Mouse (Mus musculus) CH12.LX (cell line): ENCODE data around the gene Astn2. TPM values are rescaled to one million over a fixed set of nuclear protein-coding genes. Genes with fewer than 3 reads are reported as not detected.

Experiments used
- DNase-seq: peaks from one replicate; pipeline ENCODE4 v3.0.0-alpha.2; 2013; ENCODE audit errors: extremely low read depth
- H3K27ac ChIP-seq: 2 replicates; pipeline ENCODE4 v1.5.1; 2012; ENCODE audit warnings: low read depth, mild to moderate bottlenecking, control low read depth, moderate library complexity; ENCODE audit not compliant: insufficient read depth
- H3K27me3 ChIP-seq: replicated peaks from 2 replicates; pipeline ENCODE3; 2012; ENCODE audit warnings: inconsistent platforms
- H3K36me3 ChIP-seq, 2 experiments: replicated peaks in 1 of 2; 2 replicates each; pipeline versions ENCODE3 to v1.6.1; 2012; ENCODE audit warnings: inconsistent platforms in 1 of 2, low read length in 1 of 2, mild to moderate bottlenecking in 1 of 2, mixed read lengths in 1 of 2, moderate library complexity in 1 of 2; ENCODE audit not compliant: control insufficient read depth in 1 of 2, insufficient read depth in 1 of 2
- H3K4me1 ChIP-seq, 2 experiments: 2 replicates each; pipeline ENCODE4 v1.6.1; 2012; ENCODE audit warnings: inconsistent platforms in 1 of 2, moderate library complexity in 1 of 2; ENCODE audit not compliant: insufficient read depth in 2 of 2, control insufficient read depth in 1 of 2
- H3K4me2 ChIP-seq: 2 replicates; pipeline ENCODE4 v1.6.1; 2012; ENCODE audit warnings: low read depth, mild to moderate bottlenecking, control low read depth; ENCODE audit not compliant: poor library complexity, insufficient read depth, severe bottlenecking
- H3K4me3 ChIP-seq, 3 experiments: fragments of 150-350 bp in 1 of 3; sonication (generic) in 1 of 3; replicated peaks in 1 of 3; 2 replicates each; pipeline versions ENCODE3 to v1.5.1; 2011 to 2012; ENCODE audit warnings: low read depth in 2 of 3, low read length in 2 of 3, mild to moderate bottlenecking in 2 of 3, moderate library complexity in 2 of 3, control low read depth in 1 of 3, improper control_type of control experiment in 1 of 3, inconsistent platforms in 1 of 3, mixed read lengths in 1 of 3; ENCODE audit not compliant: poor library complexity in 1 of 3
- H3K79me2 ChIP-seq: replicated peaks from 2 replicates; pipeline ENCODE4 v1.6.1; 2012; ENCODE audit warnings: mild to moderate bottlenecking, moderate library complexity; ENCODE audit not compliant: control insufficient read depth, poor library complexity, insufficient read depth, severe bottlenecking; ENCODE audit errors: extremely low read depth
- H3K9ac ChIP-seq: 2 replicates; pipeline ENCODE4 v1.6.1; 2012; ENCODE audit warnings: low read depth, mild to moderate bottlenecking, control low read depth, moderate library complexity; ENCODE audit not compliant: insufficient read depth
- H3K9me3 ChIP-seq: replicated peaks from 2 replicates; pipeline ENCODE3; 2012; ENCODE audit warnings: low read length, inconsistent platforms, mixed read lengths
- CTCF ChIP-seq, 2 experiments: IDR thresholded peaks in 1 of 2; conservative IDR thresholded peaks in 1 of 2; 2 replicates each; pipeline ENCODE4 v1.5.1; 2011 to 2012; ENCODE audit warnings: low read depth in 2 of 2, low read length in 2 of 2, improper control_type of control experiment in 1 of 2, inconsistent platforms in 1 of 2, mild to moderate bottlenecking in 1 of 2, moderate library complexity in 1 of 2
- E2F4 ChIP-seq: IDR thresholded peaks from 2 replicates; pipeline ENCODE4 v1.6.1; 2011; ENCODE audit warnings: low read depth, low read length, improper control_type of control experiment; ENCODE audit not compliant: insufficient replicate concordance
- EP300 ChIP-seq: IDR thresholded peaks from 2 replicates; pipeline ENCODE4 v1.6.1; 2011; ENCODE audit warnings: low read length, improper control_type of control experiment
- ETS1 ChIP-seq: conservative IDR thresholded peaks from 2 replicates; pipeline ENCODE4 v1.6.1; 2012; ENCODE audit warnings: low read depth, mild to moderate bottlenecking, inconsistent platforms, low read length, improper control_type of control experiment, moderate library complexity
- GABPA ChIP-seq: IDR thresholded peaks from 2 replicates; pipeline ENCODE4 v1.6.1; 2012; ENCODE audit warnings: low read depth, low read length, improper control_type of control experiment, inconsistent platforms; ENCODE audit not compliant: insufficient replicate concordance
- HCFC1 ChIP-seq: IDR thresholded peaks from 2 replicates; pipeline ENCODE4 v1.6.1; 2012; ENCODE audit warnings: low read depth, mild to moderate bottlenecking, inconsistent platforms, low read length, improper control_type of control experiment
- MAFK ChIP-seq: IDR thresholded peaks from 2 replicates; pipeline ENCODE4 v1.6.1; 2011; ENCODE audit warnings: low read length, improper control_type of control experiment; ENCODE audit not compliant: insufficient replicate concordance
- MAX ChIP-seq: IDR thresholded peaks from 2 replicates; pipeline ENCODE4 v1.6.1; 2011; ENCODE audit warnings: low read length, improper control_type of control experiment
- MAZ ChIP-seq: IDR thresholded peaks from 2 replicates; pipeline ENCODE4 v1.6.1; 2012; ENCODE audit warnings: low read depth, mild to moderate bottlenecking, inconsistent platforms, low read length, improper control_type of control experiment, moderate library complexity
- MXI1 ChIP-seq: IDR thresholded peaks from 2 replicates; pipeline ENCODE4 v1.6.1; 2011; ENCODE audit warnings: mild to moderate bottlenecking, low read depth, low read length, improper control_type of control experiment
- MYC ChIP-seq: IDR thresholded peaks from 2 replicates; pipeline ENCODE4 v1.6.1; 2011; ENCODE audit warnings: low read depth, mild to moderate bottlenecking, improper control_type of control experiment, low read length
- NELFE ChIP-seq: IDR thresholded peaks from 2 replicates; pipeline ENCODE4 v1.6.1; 2011; ENCODE audit warnings: low read depth, low read length, improper control_type of control experiment
- NRF1 ChIP-seq: IDR thresholded peaks from 2 replicates; pipeline ENCODE4 v1.6.1; 2014; ENCODE audit warnings: low read depth, mild to moderate bottlenecking, inconsistent platforms, low read length, improper control_type of control experiment, moderate library complexity
- PAX5 ChIP-seq: IDR thresholded peaks from 2 replicates; pipeline ENCODE4 v1.6.1; 2012; ENCODE audit warnings: low read length, inconsistent platforms, mixed read lengths
- POLR2AphosphoS2 ChIP-seq: IDR thresholded peaks from 2 replicates; pipeline ENCODE4 v1.6.1; 2011; ENCODE audit warnings: low read depth, low read length, improper control_type of control experiment
- SMC3 ChIP-seq: IDR thresholded peaks from 2 replicates; pipeline ENCODE4 v1.6.1; 2011; ENCODE audit warnings: low read depth, low read length, improper control_type of control experiment
- TBP ChIP-seq: conservative IDR thresholded peaks from 2 replicates; pipeline ENCODE4 v1.6.1; 2011; ENCODE audit warnings: low read depth, low read length, improper control_type of control experiment
- TCF12 ChIP-seq: IDR thresholded peaks from 2 replicates; pipeline ENCODE4 v1.6.1; 2014; ENCODE audit warnings: low read depth, mild to moderate bottlenecking, inconsistent platforms, low read length, improper control_type of control experiment
- UBTF ChIP-seq: IDR thresholded peaks from 2 replicates; pipeline ENCODE4 v1.6.1; 2012; ENCODE audit warnings: low read depth, mild to moderate bottlenecking, inconsistent platforms, low read length, improper control_type of control experiment, moderate library complexity
- USF1 ChIP-seq: IDR thresholded peaks from 2 replicates; pipeline ENCODE4 v1.6.1; 2014; ENCODE audit warnings: low read depth, mild to moderate bottlenecking, inconsistent platforms, low read length, improper control_type of control experiment
- USF2 ChIP-seq: conservative IDR thresholded peaks from 2 replicates; pipeline ENCODE4 v1.6.1; 2011; ENCODE audit warnings: low read depth, low read length, improper control_type of control experiment
- ZMIZ1 ChIP-seq: IDR thresholded peaks from 2 replicates; pipeline ENCODE4 v1.6.1; 2012; ENCODE audit warnings: low read depth, mild to moderate bottlenecking, inconsistent platforms, low read length, improper control_type of control experiment
- ZNF384 ChIP-seq: IDR thresholded peaks from 2 replicates; pipeline ENCODE4 v1.6.1; 2012; ENCODE audit warnings: low read depth, low read length, improper control_type of control experiment, inconsistent platforms
- dilution Hi-C: fragments of 300-500 bp; cut with MboI; formaldehyde crosslinking; loops from 2 replicates; pipeline ENCODE4 v1.14.3; 2020; ENCODE audit warnings: low sequenced_read_pairs; ENCODE audit not compliant: extremely low pct_unique_long_range_greater_than_20kb, extremely low pct_ligation_motif_present
- in situ Hi-C: fragments of 300-500 bp; cut with MboI; formaldehyde crosslinking; loops from 3 replicates; pipeline ENCODE4 v1.14.3; 2019; ENCODE audit warnings: low sequenced_read_pairs, low pct_ligation_motif_present, low pct_unique_long_range_greater_than_20kb, mixed read lengths
- polyA plus RNA-seq: library from polyadenylated mRNA; unstranded; fragments of >175 nt; gene quantifications from 2 replicates; pipeline ENCODE4 v1.2.1, GENCODE M21; 2012; ENCODE audit warnings: low read depth; ENCODE audit not compliant: insufficient read length
- total RNA-seq, 2 experiments: library from RNA; depleted of rRNA; stranded (reverse); fragments of 300-350 nt in 1 of 2; fragments of >200 nt in 1 of 2; gene quantifications; 2 replicates each; pipeline ENCODE4 v1.2.3; 2012 to 2014

Astn2 gene
- total and polyA plus RNA-seq, 3 experiments = not detected

GRCm38 (mm10) chr4:65946021-65946420 is 458.4 kb downstream of the Astn2 start:
- no peaks in the 10 kb centered on the region for H3K27me3 ChIP-seq
- in situ Hi-C loops = no loop called here
- no peak overlapping the region for H3K4me3 ChIP-seq
- H3K79me2 ChIP-seq = no peaks in the 10 kb centered on the region
- DNase-seq = no peak
- peaks cover 27% of the 10 kb centered on the region for H3K9me3 ChIP-seq
- dilution Hi-C loops = no loop called here
- no peak overlapping the region for H3K4me2 ChIP-seq
- H3K4me1 ChIP-seq = no peaks in the 10 kb centered on the region
- no peak overlapping the region for H3K9ac ChIP-seq
- H3K36me3 ChIP-seq = no peaks in the 10 kb centered on the region
- TF ChIP-seq MAFK (no peak), MAX (no peak), HCFC1 (no peak), TBP (no peak), ZNF384 (no peak), ZMIZ1 (no peak), SMC3 (no peak), ETS1 (no peak), UBTF (no peak), NRF1 (no peak)
- H3K27ac ChIP-seq = no peak overlapping the region

- in situ Hi-C loops (no loop called here), dilution Hi-C loops (no loop called here)
- Histone ChIP-seq H3K9me3 (peaks cover 17% of the 10 kb centered on the region), H3K27ac (no peak overlapping the region), H3K4me1 (no peaks in the 10 kb centered on the region), H3K4me3 (no peak overlapping the region), H3K4me2 (no peak overlapping the region), H3K36me3 (no peaks in the 10 kb centered on the region), H3K9ac (no peak overlapping the region), H3K79me2 (no peaks in the 10 kb centered on the region), H3K27me3 (no peaks in the 10 kb centered on the region)
- DNase-seq = no peak
- TF ChIP-seq TCF12 = no peak
- no peak for TF ChIP-seq SMC3
- TF ChIP-seq MYC = no peak
- TF ChIP-seq MAX = no peak
Measured at GRCm38 (mm10) chr4:65930901-65931300, 473.5 kb downstream of the Astn2 start.

GRCm38 (mm10) chr4:65920294-65920693 is 484.1 kb downstream of the Astn2 start:
- no peak overlapping the region for H3K4me2 ChIP-seq
- no peaks in the 10 kb centered on the region for H3K79me2 ChIP-seq
- no peak overlapping the region for H3K9ac ChIP-seq
- no peaks in the 10 kb centered on the region for H3K27me3 ChIP-seq
- H3K36me3 ChIP-seq = no peaks in the 10 kb centered on the region
- H3K4me3 ChIP-seq = no peak overlapping the region
- no peaks in the 10 kb centered on the region for H3K4me1 ChIP-seq
- no peak for DNase-seq
- no peak for TF ChIP-seq POLR2AphosphoS2
- no peak for TF ChIP-seq MXI1
- no peak for TF ChIP-seq CTCF (conservative IDR thresholded peaks at IDR 0.05 in 1 of 2, IDR thresholded peaks at IDR 0.05 in 1 of 2; ENCODE audit: low read depth in 2 of 2, low read length in 2 of 2)
- no peak for TF ChIP-seq E2F4
- TF ChIP-seq NELFE = no peak
- TF ChIP-seq SMC3 = no peak
- no peak for TF ChIP-seq ZMIZ1
- no peak for TF ChIP-seq MAZ
- TF ChIP-seq ZNF384 = no peak
- TF ChIP-seq USF1 = no peak
- no peak for TF ChIP-seq MAFK
- TF ChIP-seq EP300 = no peak
- no peak for TF ChIP-seq UBTF
- TF ChIP-seq NRF1 = no peak
- no peak for TF ChIP-seq GABPA
- TF ChIP-seq TBP = no peak
- TF ChIP-seq PAX5 = no peak
- TF ChIP-seq USF2 = no peak
- in situ Hi-C loops (no loop called here), dilution Hi-C loops (no loop called here)
- H3K27ac ChIP-seq = no peak overlapping the region
- H3K9me3 ChIP-seq = peaks cover 46% of the 10 kb centered on the region
